Mouse (Mus musculus) lung, embryonic 14.5 days (tissue): Measurements from ENCODE around the gene Eri3. TPM values are rescaled to one million over a fixed set of nuclear protein-coding genes. Genes with fewer than 3 reads are reported as not detected.

Source experiments
- ATAC-seq: fragments of 200-750 bp; cut with Nextera tagmentation; 2 replicates; pipeline ENCODE4 v1.8.0; 2017; ENCODE audit warnings: mild to moderate bottlenecking, moderate TSS enrichment, moderate library complexity; ENCODE audit not compliant: insufficient read depth
- DNase-seq: peaks from one replicate; pipeline ENCODE4 v3.0.0-alpha.2; 2015
- H3K27ac ChIP-seq: fragments of 300-500 bp; sonication (generic); 2 replicates; pipeline ENCODE4 v1.5.1; 2014; ENCODE audit warnings: low read depth, mild to moderate bottlenecking, moderate library complexity
- H3K27me3 ChIP-seq: fragments of 300-500 bp; sonication (generic); 2 replicates; pipeline ENCODE4 v1.6.1; 2014; ENCODE audit warnings: low read length, control low read depth; ENCODE audit not compliant: insufficient read depth
- H3K36me3 ChIP-seq: fragments of 300-500 bp; sonication (generic); 2 replicates; pipeline ENCODE4 v1.6.1; 2014; ENCODE audit warnings: control low read depth; ENCODE audit not compliant: insufficient read depth
- H3K4me1 ChIP-seq: fragments of 300-500 bp; sonication (generic); 2 replicates; pipeline ENCODE4 v1.6.1; 2014; ENCODE audit warnings: antibody characterized with exemption, control low read depth; ENCODE audit not compliant: insufficient read depth
- H3K4me2 ChIP-seq: fragments of 300-500 bp; sonication (generic); 2 replicates; pipeline ENCODE4 v1.6.1; 2014; ENCODE audit warnings: mild to moderate bottlenecking
- H3K4me3 ChIP-seq: fragments of 300-500 bp; sonication (generic); 2 replicates; pipeline ENCODE4 v1.5.1; 2014; ENCODE audit warnings: low read depth, low read length
- H3K9ac ChIP-seq: fragments of 300-500 bp; sonication (generic); 2 replicates; pipeline ENCODE4 v1.6.1; 2014
- H3K9me3 ChIP-seq: fragments of 300-500 bp; sonication (generic); 2 replicates; pipeline ENCODE4 v1.6.1; 2016; ENCODE audit warnings: low read depth, low read length, control low read depth
- CTCF ChIP-seq: IDR thresholded peaks from 2 replicates; pipeline ENCODE4 v1.5.1; 2016; ENCODE audit warnings: antibody characterized with exemption, low read depth
- WGBS: fragments of 180-500 bp; shearing (Covaris S2); extraction: QIAGEN DNeasy Blood & Tissue Kit; methylation state at CpG from one replicate; pipeline ENCODE4 v1.1.7; 2014; 5-methylcytosine and 5-hydroxymethylcytosine counted together
- polyA plus RNA-seq: library from polyadenylated mRNA; unstranded; fragments of >200 nt; fragmentation: Nextera tagmentation; extraction: Ambion mirVana; gene quantifications from 2 replicates; pipeline ENCODE4 v1.2.1, GENCODE M21; 2014

The Eri3 gene
- polyA plus RNA-seq, 1 experiment from 2014 or later, result 173 TPM

DNA sequence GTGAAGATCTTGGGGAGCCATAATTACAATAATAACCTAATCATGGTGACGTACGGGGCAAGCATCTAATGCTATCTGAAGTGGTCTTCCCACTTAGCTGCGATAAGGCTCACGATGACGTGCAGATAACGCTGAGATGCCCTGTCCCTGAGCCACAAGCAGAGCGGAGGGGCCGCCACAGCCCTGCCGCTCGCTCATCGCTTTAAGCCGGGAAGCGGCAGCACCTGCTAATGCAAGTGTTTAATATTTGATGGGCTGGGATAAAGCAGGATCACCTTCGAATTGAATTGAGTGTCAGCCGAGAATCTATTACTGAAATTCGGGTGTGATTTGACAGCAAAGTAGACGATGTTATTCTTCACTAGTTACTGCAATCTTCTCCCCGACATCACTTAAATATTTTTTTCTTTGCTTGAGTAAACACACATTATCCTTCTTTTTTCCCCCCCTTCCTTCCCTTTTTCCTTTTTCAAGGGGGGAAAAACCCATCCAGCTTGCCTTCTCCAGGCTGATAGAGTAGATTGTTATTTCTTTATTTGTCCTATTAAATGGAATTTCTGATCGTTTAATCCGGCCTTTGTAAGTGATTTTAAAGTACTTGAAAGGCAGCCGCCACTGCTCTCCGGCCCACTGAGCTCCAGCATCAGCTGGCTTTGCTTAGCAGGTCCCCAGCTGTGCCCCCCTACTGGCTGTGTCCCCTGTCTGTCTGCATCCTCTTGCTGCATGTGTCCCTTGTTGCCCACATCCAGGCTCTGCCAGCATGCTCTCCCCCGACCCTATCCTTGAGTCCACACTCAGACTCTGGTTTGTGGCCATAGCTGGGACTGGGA is 97.0 kb downstream of the Eri3 start:
- no peak overlapping the region for H3K4me3 ChIP-seq
- no peaks in the 10 kb centered on the region for H3K9me3 ChIP-seq
- H3K4me2 ChIP-seq, result no peak overlapping the region
- no peak for TF ChIP-seq CTCF
- DNase-seq, result no peak
- H3K27ac ChIP-seq, result no peak overlapping the region
- H3K27me3 ChIP-seq, result no peaks in the 10 kb centered on the region
- H3K36me3 ChIP-seq, result peaks cover 20% of the 10 kb centered on the region
- no peaks in the 10 kb centered on the region for H3K4me1 ChIP-seq
- 54% methylated on average over 23 of the region's 23 CpGs for whole genome bisulfite sequencing
- no peak for ATAC-seq
- no peak overlapping the region for H3K9ac ChIP-seq

DNA sequence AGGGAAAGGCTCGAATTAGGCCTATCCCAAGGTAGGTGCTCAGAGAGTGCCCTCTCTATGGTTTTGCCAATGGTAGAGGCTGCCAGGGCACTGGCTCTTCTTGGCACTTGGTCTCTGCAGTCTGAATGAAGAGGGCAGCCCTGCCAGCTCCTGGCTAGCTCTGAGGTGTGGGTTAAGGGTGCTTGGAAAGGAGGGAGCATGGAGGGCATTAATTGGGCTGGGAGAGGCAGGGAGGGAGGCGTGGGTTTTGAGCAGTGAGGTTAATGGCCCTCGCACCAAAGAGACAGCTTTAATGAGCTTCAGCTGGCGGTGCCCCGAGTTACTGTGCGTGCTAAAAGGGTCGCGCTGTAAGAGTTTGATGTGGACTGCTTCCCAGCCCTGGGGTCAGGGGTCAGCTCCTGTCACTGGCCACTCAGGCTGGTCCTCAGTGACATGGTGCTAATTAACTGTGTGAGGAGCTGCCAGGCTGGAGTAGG is 101.5 kb downstream of the Eri3 start:
- Histone ChIP-seq H3K27ac (no peak overlapping the region), H3K4me2 (no peak overlapping the region), H3K4me3 (no peak overlapping the region), H3K27me3 (no peaks in the 10 kb centered on the region), H3K36me3 (peaks cover 16% of the 10 kb centered on the region), H3K9ac (no peak overlapping the region), H3K9me3 (no peaks in the 10 kb centered on the region), H3K4me1 (no peaks in the 10 kb centered on the region)
- ATAC-seq, result no peak
- no peak for DNase-seq
- WGBS, result 50% methylated on average over 8 of the region's 8 CpGs
- TF ChIP-seq CTCF, result no peak

DNA sequence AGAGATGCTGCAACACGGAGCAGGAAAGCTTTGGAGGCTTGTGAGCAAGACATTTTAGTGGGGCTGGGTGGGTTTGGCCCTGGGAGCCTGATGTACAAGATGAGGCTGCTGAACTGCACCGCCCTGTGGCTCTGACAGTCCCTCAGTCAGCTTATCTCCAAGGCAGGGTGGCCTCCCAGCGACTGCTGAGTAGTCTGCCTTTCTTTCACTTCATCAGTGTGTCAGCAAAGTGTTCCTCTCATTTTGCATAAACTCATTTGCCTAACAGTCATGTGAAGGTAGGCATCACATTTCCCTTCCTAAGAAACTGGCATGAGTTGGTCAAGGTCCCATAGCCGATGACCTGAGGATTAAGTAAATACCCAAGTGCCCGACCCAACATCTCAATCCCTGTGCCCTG is 102.6 kb downstream of the Eri3 start:
- Histone ChIP-seq H3K9me3 (no peaks in the 10 kb centered on the region), H3K4me1 (no peaks in the 10 kb centered on the region), H3K36me3 (peaks cover 19% of the 10 kb centered on the region), H3K27ac (no peak overlapping the region), H3K4me2 (no peak overlapping the region), H3K27me3 (no peaks in the 10 kb centered on the region), H3K4me3 (no peak overlapping the region), H3K9ac (no peak overlapping the region)
- WGBS, result 39% methylated on average over 5 of the region's 5 CpGs
- ATAC-seq (no peak), DNase-seq (no peak)
- TF ChIP-seq CTCF, result no peak

DNA sequence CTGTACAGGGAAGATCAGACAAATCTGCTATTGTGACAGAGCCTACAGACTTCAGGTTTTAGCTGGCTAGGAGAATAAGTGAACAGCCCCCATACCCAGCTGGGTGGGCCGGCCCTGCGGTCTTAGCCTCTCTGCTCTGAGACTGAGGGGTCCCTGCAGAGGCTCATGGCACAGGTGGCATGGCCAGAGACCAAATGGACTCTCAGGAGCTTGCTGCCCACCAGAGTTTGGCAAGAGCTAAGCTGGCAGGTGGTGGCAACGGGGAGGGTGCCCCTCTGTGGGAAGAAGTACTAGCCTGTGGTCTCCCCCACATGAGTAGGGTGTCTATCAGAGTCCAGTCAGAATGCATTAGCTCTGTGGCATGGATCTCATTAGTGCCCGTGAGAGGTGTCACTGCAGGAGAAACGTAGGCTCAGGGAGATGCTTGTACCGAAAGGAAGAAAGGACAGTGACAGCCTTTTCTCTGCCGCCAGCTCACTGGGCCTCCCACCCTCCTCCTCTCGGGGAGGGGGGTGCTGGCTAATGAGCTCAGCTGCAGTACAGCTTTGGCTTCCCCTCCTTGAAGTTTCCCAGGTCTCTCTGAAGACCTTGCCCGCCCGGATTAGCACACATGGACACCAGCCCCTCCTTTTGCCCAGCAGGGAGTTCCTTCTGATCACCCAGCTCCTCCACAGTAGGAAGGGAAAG is 104.0 kb downstream of the Eri3 start:
- Histone ChIP-seq H3K27ac (no peak overlapping the region), H3K36me3 (peaks cover 13% of the 10 kb centered on the region), H3K27me3 (no peaks in the 10 kb centered on the region), H3K4me1 (no peaks in the 10 kb centered on the region), H3K4me3 (no peak overlapping the region), H3K9ac (no peak overlapping the region), H3K4me2 (no peak overlapping the region), H3K9me3 (no peaks in the 10 kb centered on the region)
- 33% methylated on average over 10 of the region's 10 CpGs for WGBS
- DNase-seq (no peak), ATAC-seq (no peak)
- no peak for TF ChIP-seq CTCF

DNA sequence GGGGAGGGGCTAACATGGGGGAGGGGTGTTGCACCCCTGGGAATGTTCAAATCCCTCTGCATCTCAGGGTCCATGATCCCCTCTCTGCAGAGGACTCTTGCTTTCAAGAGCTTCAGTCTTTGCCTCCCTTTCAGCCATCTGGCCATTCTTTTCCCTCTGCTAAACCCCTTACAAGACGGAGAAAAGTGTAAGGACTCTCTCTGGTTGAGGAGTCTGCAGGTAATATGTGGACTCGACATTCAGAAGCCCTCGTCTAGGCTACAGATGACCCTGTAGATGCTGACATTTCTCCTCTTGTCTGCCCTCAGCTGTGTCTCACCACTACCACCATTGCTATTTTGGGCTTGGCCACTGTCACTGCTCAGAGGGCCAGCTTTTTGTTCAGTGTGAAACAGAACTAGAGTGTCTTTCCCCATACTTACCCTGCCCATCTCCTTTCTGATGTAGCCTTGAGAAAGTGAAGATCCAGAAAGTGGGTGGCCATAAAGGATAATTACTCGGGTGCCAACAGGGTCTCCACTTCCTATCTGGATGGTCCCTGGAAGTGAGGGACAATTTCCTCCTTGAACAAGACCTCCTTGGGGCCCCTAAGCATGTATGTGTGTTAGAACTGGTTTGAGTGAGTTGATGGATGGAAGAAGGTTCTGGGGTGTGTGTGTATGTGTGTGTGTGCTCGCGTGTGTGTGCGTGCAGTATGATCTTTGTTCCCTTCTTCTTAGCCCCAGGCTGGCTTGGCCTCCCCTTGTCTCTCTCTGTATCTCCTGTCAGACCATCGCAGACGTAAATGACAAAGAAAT is 104.7 kb downstream of the Eri3 start:
- Histone ChIP-seq H3K27ac (no peak overlapping the region), H3K4me2 (no peak overlapping the region), H3K9ac (no peak overlapping the region), H3K27me3 (no peaks in the 10 kb centered on the region), H3K4me3 (no peak overlapping the region), H3K4me1 (no peaks in the 10 kb centered on the region), H3K9me3 (no peaks in the 10 kb centered on the region), H3K36me3 (peaks cover 16% of the 10 kb centered on the region)
- DNase-seq, result no peak
- 52% methylated on average over 9 of the region's 9 CpGs for WGBS
- no peak for TF ChIP-seq CTCF
- ATAC-seq, result no peak

DNA sequence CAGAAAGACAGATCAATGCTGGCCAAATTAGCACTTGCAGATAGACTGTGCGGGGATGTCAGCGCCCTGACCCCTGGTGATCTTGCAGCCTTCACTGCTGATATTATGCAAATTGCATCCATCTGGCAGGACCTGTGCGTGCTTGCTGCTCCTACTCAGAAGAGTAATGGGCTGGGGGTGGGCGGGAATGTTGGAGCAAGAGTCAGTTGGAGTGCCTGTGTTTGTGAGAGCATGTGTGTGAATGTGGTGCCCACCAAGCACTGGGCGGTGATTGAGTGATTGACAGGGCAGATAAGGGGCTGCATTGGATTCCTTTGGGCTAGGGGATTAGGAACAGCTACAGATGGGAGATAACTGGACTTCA is 105.3 kb downstream of the Eri3 start:
- H3K27ac ChIP-seq, result no peak overlapping the region
- no peak overlapping the region for H3K9ac ChIP-seq
- 46% methylated on average over 5 of the region's 5 CpGs for WGBS
- no peaks in the 10 kb centered on the region for H3K9me3 ChIP-seq
- no peak overlapping the region for H3K4me3 ChIP-seq
- TF ChIP-seq CTCF, result no peak
- DNase-seq, result no peak
- H3K4me1 ChIP-seq, result no peaks in the 10 kb centered on the region
- ATAC-seq, result no peak
- no peaks in the 10 kb centered on the region for H3K27me3 ChIP-seq
- H3K4me2 ChIP-seq, result no peak overlapping the region
- peaks cover 11% of the 10 kb centered on the region for H3K36me3 ChIP-seq

DNA sequence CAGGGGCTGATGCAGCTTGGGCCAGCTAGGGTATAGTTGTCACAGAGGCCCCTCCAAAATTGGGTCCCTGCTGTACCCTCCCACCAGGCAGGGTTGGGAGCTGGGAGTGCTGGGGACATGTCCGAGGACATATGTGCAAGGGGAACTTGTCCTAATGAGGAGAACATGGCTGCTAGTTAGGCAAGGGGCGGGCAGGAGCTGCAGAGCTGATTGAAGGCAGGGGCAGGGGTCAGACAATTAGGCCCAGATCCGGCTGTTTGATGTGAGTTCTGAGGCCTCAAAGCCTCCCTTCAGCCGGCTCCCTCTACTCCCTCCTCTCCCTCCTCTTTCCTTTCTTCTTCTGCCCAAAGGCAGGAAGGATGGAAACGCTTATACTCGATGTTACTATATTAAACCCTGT is 106.8 kb downstream of the Eri3 start:
- no peak for DNase-seq
- H3K4me2 ChIP-seq, result no peak overlapping the region
- H3K9me3 ChIP-seq, result no peaks in the 10 kb centered on the region
- no peak overlapping the region for H3K27ac ChIP-seq
- no peaks in the 10 kb centered on the region for H3K27me3 ChIP-seq
- peaks cover 16% of the 10 kb centered on the region for H3K36me3 ChIP-seq
- H3K4me3 ChIP-seq, result no peak overlapping the region
- WGBS, result 47% methylated on average over 6 of the region's 6 CpGs
- H3K4me1 ChIP-seq, result no peaks in the 10 kb centered on the region
- H3K9ac ChIP-seq, result no peak overlapping the region
- ATAC-seq, result no peak
- TF ChIP-seq CTCF, result no peak
